Mouse (Mus musculus) hindbrain, embryonic 13.5 days (tissue): ENCODE results near the gene Reln. TPM values are rescaled to one million over a fixed set of nuclear protein-coding genes. Genes with fewer than 3 reads are reported as not detected.

Source experiments
- ATAC-seq: fragments of 200-750 bp; cut with Nextera tagmentation; 2 replicates; pipeline ENCODE4 v1.8.0; 2017; ENCODE audit warnings: moderate TSS enrichment; ENCODE audit not compliant: low FRiP score
- H3K27ac ChIP-seq: fragments of 300-500 bp; sonication (generic); 2 replicates; pipeline ENCODE4 v1.5.1; 2015; ENCODE audit warnings: inconsistent platforms, mild to moderate bottlenecking, moderate library complexity
- H3K27me3 ChIP-seq: fragments of 300-500 bp; sonication (generic); 2 replicates; pipeline ENCODE4 v1.6.1; 2015; ENCODE audit warnings: mild to moderate bottlenecking, inconsistent platforms
- H3K36me3 ChIP-seq: fragments of 300-500 bp; sonication (generic); 2 replicates; pipeline ENCODE4 v1.6.1; 2015; ENCODE audit warnings: mild to moderate bottlenecking, inconsistent platforms
- H3K4me1 ChIP-seq: fragments of 300-500 bp; sonication (generic); replicated peaks from 2 replicates; pipeline ENCODE4 v1.6.1; 2015; ENCODE audit warnings: inconsistent platforms
- H3K4me2 ChIP-seq: fragments of 300-500 bp; sonication (generic); 2 replicates; pipeline ENCODE4 v1.6.1; 2015; ENCODE audit warnings: inconsistent platforms, mild to moderate bottlenecking, moderate library complexity
- H3K4me3 ChIP-seq: fragments of 300-500 bp; sonication (generic); 2 replicates; pipeline ENCODE4 v1.5.1; 2015; ENCODE audit warnings: mild to moderate bottlenecking, inconsistent platforms
- H3K9ac ChIP-seq: fragments of 300-500 bp; sonication (generic); 2 replicates; pipeline ENCODE4 v1.6.1; 2015; ENCODE audit warnings: mild to moderate bottlenecking, inconsistent platforms
- H3K9me3 ChIP-seq: fragments of 300-500 bp; sonication (generic); 2 replicates; pipeline ENCODE4 v1.6.1; 2016; ENCODE audit warnings: inconsistent platforms
- WGBS: fragments of 180-500 bp; shearing (Covaris S2); methylation state at CpG from one replicate; pipeline ENCODE4 v1.1.7; 2015; 5-methylcytosine and 5-hydroxymethylcytosine counted together
- polyA plus RNA-seq: library from polyadenylated mRNA; unstranded; fragments of >200 nt; fragmentation: Nextera tagmentation; extraction: Ambion mirVana; gene quantifications from 2 replicates; pipeline ENCODE4 v1.2.1, GENCODE M21; 2015

Gene Reln
- polyA plus RNA-seq, 1 experiment from 2014 or later: 25.9 TPM

- ATAC-seq: no peak
- no peak overlapping the region for H3K4me3 ChIP-seq
- H3K9me3 ChIP-seq: no peaks in the 10 kb centered on the region
- no peak overlapping the region for H3K9ac ChIP-seq
- 60% methylated on average over 5 of the region's 5 CpGs for WGBS
- H3K4me1 ChIP-seq: peaks cover 4% of the 10 kb centered on the region; the same call in 1 of the 2 replicates
- H3K4me2 ChIP-seq: no peak overlapping the region
- H3K27ac ChIP-seq: no peak overlapping the region; the same call in 1 of the 2 replicates
- H3K36me3 ChIP-seq: 0 out of 2 replicates have a peak, but pooled peaks cover 4% of the 10 kb centered on the region
- peaks cover 18% of the 10 kb centered on the region for H3K27me3 ChIP-seq
These were observed 269.5 kb downstream of the Reln start for GRCm38 (mm10) chr5:22074971-22075370.

- no peak overlapping the region for H3K4me3 ChIP-seq
- H3K4me2 ChIP-seq: no peak overlapping the region
- H3K9ac ChIP-seq: no peak overlapping the region
- WGBS: 73% methylated on average over 6 of the region's 6 CpGs
- H3K27ac ChIP-seq: no peak overlapping the region
- peaks cover 4% of the 10 kb centered on the region; the same call in 1 of the 2 replicates for H3K4me1 ChIP-seq
- no peaks in the 10 kb centered on the region for H3K9me3 ChIP-seq
- H3K27me3 ChIP-seq: peaks cover 7% of the 10 kb centered on the region
- no peak for ATAC-seq
- 0 out of 2 replicates have a peak, but pooled peaks cover 4% of the 10 kb centered on the region for H3K36me3 ChIP-seq
These were observed 271.9 kb downstream of the Reln start for GRCm38 (mm10) chr5:22072591-22072990.

GRCm38 (mm10) chr5:22059251-22059650 is 285.3 kb downstream of the Reln start:
- WGBS: 91% methylated on average over 6 of the region's 6 CpGs

GRCm38 (mm10) chr5:22041825-22042224 is 302.7 kb downstream of the Reln start:
- H3K9me3 ChIP-seq: no peaks in the 10 kb centered on the region
- H3K4me2 ChIP-seq: no peak overlapping the region
- 92% methylated on average over 6 of the region's 6 CpGs for WGBS
- ATAC-seq: no peak
- no peak overlapping the region for H3K27ac ChIP-seq
- no peaks in the 10 kb centered on the region for H3K4me1 ChIP-seq
- H3K36me3 ChIP-seq: no peaks in the 10 kb centered on the region
- H3K9ac ChIP-seq: no peak overlapping the region
- H3K4me3 ChIP-seq: no peak overlapping the region
- 0 out of 2 replicates have a peak, but pooled peaks cover 3% of the 10 kb centered on the region for H3K27me3 ChIP-seq

More at GRCm38 (mm10) chr5:22059251-22059650, 285.3 kb downstream of the Reln start:
- no peaks in the 10 kb centered on the region for H3K4me1 ChIP-seq
- ATAC-seq: no peak
- H3K27ac ChIP-seq: no peak overlapping the region
- no peaks in the 10 kb centered on the region for H3K9me3 ChIP-seq
- no peak overlapping the region for H3K4me2 ChIP-seq
- H3K36me3 ChIP-seq: no peaks in the 10 kb centered on the region
- H3K4me3 ChIP-seq: no peak overlapping the region
- H3K27me3 ChIP-seq: no peaks in the 10 kb centered on the region
- no peak overlapping the region for H3K9ac ChIP-seq

- H3K4me1 ChIP-seq: peaks cover 6% of the 10 kb centered on the region
- WGBS: 80% methylated on average over 12 of the region's 12 CpGs
- H3K9me3 ChIP-seq: no peaks in the 10 kb centered on the region
- no peak overlapping the region for H3K27ac ChIP-seq
- no peak overlapping the region for H3K4me3 ChIP-seq
- H3K9ac ChIP-seq: no peak overlapping the region
- H3K27me3 ChIP-seq: 0 out of 2 replicates have a peak, but pooled peaks cover 6% of the 10 kb centered on the region
- no peak for ATAC-seq
- no peaks in the 10 kb centered on the region for H3K36me3 ChIP-seq
- no peak overlapping the region for H3K4me2 ChIP-seq
These were observed 304.9 kb downstream of the Reln start for GRCm38 (mm10) chr5:22039375-22040149.

GRCm38 (mm10) chr5:22035201-22035600 is 309.3 kb downstream of the Reln start:
- no peak overlapping the region for H3K9ac ChIP-seq
- 0 out of 2 replicates have a peak, but pooled peaks cover 6% of the 10 kb centered on the region for H3K27me3 ChIP-seq
- H3K9me3 ChIP-seq: no peaks in the 10 kb centered on the region
- no peaks in the 10 kb centered on the region for H3K36me3 ChIP-seq
- H3K4me1 ChIP-seq: peaks cover 33% of the 10 kb centered on the region
- ATAC-seq: no peak
- no peak overlapping the region for H3K4me3 ChIP-seq
- no peak overlapping the region for H3K27ac ChIP-seq
- H3K4me2 ChIP-seq: no peak overlapping the region
- 44% methylated on average over 8 of the region's 8 CpGs for WGBS

- ATAC-seq: no peak
- 46% methylated on average over 8 of the region's 8 CpGs for WGBS
- no peaks in the 10 kb centered on the region for H3K36me3 ChIP-seq
- no peak overlapping the region for H3K4me3 ChIP-seq
- no peak overlapping the region for H3K27ac ChIP-seq
- peaks cover 33% of the 10 kb centered on the region for H3K4me1 ChIP-seq
- no peaks in the 10 kb centered on the region for H3K9me3 ChIP-seq
- 0 out of 2 replicates have a peak, but pooled peaks cover 6% of the 10 kb centered on the region for H3K27me3 ChIP-seq
- H3K4me2 ChIP-seq: no peak overlapping the region
- H3K9ac ChIP-seq: no peak overlapping the region
These were observed 311.5 kb downstream of the Reln start for GRCm38 (mm10) chr5:22033039-22033438.

- ATAC-seq: peak; percentile 36
- H3K27ac ChIP-seq: peak overlapping the region; percentile 12; the same call in 1 of the 2 replicates
- WGBS: 12% methylated on average over 7 of the region's 7 CpGs
- no peaks in the 10 kb centered on the region for H3K9me3 ChIP-seq
- no peak overlapping the region for H3K4me3 ChIP-seq
- H3K4me2 ChIP-seq: no peak overlapping the region
- H3K9ac ChIP-seq: no peak overlapping the region
- H3K4me1 ChIP-seq: peaks cover 33% of the 10 kb centered on the region
- 0 out of 2 replicates have a peak, but pooled peaks cover 3% of the 10 kb centered on the region for H3K27me3 ChIP-seq
- no peaks in the 10 kb centered on the region for H3K36me3 ChIP-seq
These were observed 312.8 kb downstream of the Reln start for GRCm38 (mm10) chr5:22031653-22032052.

GRCm38 (mm10) chr5:22028379-22028778 is 316.1 kb downstream of the Reln start:
- Histone ChIP-seq H3K9ac (no peak overlapping the region), H3K4me2 (no peak overlapping the region), H3K4me1 (peaks cover 23% of the 10 kb centered on the region), H3K27ac (no peak overlapping the region), H3K27me3 (0 out of 2 replicates have a peak, but pooled peaks cover 3% of the 10 kb centered on the region), H3K4me3 (no peak overlapping the region), H3K9me3 (no peaks in the 10 kb centered on the region), H3K36me3 (no peaks in the 10 kb centered on the region)
- WGBS: 80% methylated on average over 11 of the region's 11 CpGs
- no peak for ATAC-seq

- WGBS: 88% methylated on average over 6 of the region's 6 CpGs
- no peaks in the 10 kb centered on the region for H3K36me3 ChIP-seq
These were observed 317.1 kb downstream of the Reln start for GRCm38 (mm10) chr5:22027240-22027875.

GRCm38 (mm10) chr5:22025746-22026145 is 318.8 kb downstream of the Reln start:
- WGBS: 90% methylated on average over 4 of the region's 4 CpGs
- no peak for ATAC-seq
- Histone ChIP-seq H3K27ac (no peak overlapping the region), H3K36me3 (no peaks in the 10 kb centered on the region), H3K4me1 (no peaks in the 10 kb centered on the region), H3K9me3 (no peaks in the 10 kb centered on the region), H3K27me3 (0 out of 2 replicates have a peak, but pooled peaks cover 3% of the 10 kb centered on the region), H3K4me3 (no peak overlapping the region), H3K9ac (no peak overlapping the region), H3K4me2 (no peak overlapping the region)

More at GRCm38 (mm10) chr5:22027240-22027875, 317.1 kb downstream of the Reln start:
- Histone ChIP-seq H3K27me3 (0 out of 2 replicates have a peak, but pooled peaks cover 3% of the 10 kb centered on the region), H3K27ac (no peak overlapping the region), H3K9ac (no peak overlapping the region), H3K4me2 (no peak overlapping the region), H3K9me3 (no peaks in the 10 kb centered on the region), H3K4me3 (no peak overlapping the region), H3K4me1 (peaks cover 14% of the 10 kb centered on the region)
- no peak for ATAC-seq

- no peak overlapping the region for H3K4me3 ChIP-seq
- no peaks in the 10 kb centered on the region for H3K4me1 ChIP-seq
- no peak overlapping the region for H3K4me2 ChIP-seq
- 0 out of 2 replicates have a peak, but pooled peaks cover 3% of the 10 kb centered on the region for H3K27me3 ChIP-seq
- ATAC-seq: no peak
- WGBS: 81% methylated on average over 3 of the region's 3 CpGs
- no peak overlapping the region for H3K27ac ChIP-seq
- H3K9me3 ChIP-seq: no peaks in the 10 kb centered on the region
- H3K9ac ChIP-seq: no peak overlapping the region
- H3K36me3 ChIP-seq: no peaks in the 10 kb centered on the region
These were observed 320.4 kb downstream of the Reln start for GRCm38 (mm10) chr5:22024108-22024507.
